Comparison of ENCODE assay signal across 20 mouse cellular contexts in genomic region chr5:66376589-66377270, GRCm38 (mm10).
DNase-seq lines count a peak whose midpoint lies in the region; ATAC-seq and TF ChIP-seq lines count a peak whose summit lies in the region.
"Had no signal": no experiment of that assay in that cellular context is flagged by ENCODE, and none has a peak within 500 bp of the region (broad histone marks: within the 10 kb centered on the region; RNA-seq: fewer than 3 reads in every experiment).

No protein-coding gene starts in this region.

- no peaks in the 10 kb centered on the region for H3K27me3 ChIP-seq in Patski
- no peaks in the 10 kb centered on the region for H3K27me3 ChIP-seq in stomach, embryonic 16.5 days (ENCODE audit: control insufficient read depth, insufficient read depth, low read length)
- H3K27me3 ChIP-seq: CH12.LX; embryonic facial prominence, embryonic 13.5 days had no signal

- peak; percentile 76 for ATAC-seq in Patski
- no peak for ATAC-seq in stomach, embryonic 16.5 days (ENCODE audit: insufficient read depth, low FRiP score)
- ATAC-seq: liver, postnatal 0 days had no signal

- WGBS in stomach, embryonic 16.5 days: 63% methylated on average over 14 of the region's 14 CpGs

- H3K4me2 ChIP-seq in stomach, embryonic 16.5 days (ENCODE audit: low read depth, low read length): no peak overlapping the region
- H3K4me2 ChIP-seq: embryonic facial prominence, embryonic 13.5 days had no signal

- no peak for TF ChIP-seq CTCF in Patski (IDR thresholded peaks at IDR 0.05)

- H3K27ac ChIP-seq in stomach, embryonic 16.5 days (ENCODE audit: low read length): peak overlapping the region; percentile 38; the same call in 1 of the 2 replicates
- H3K27ac ChIP-seq: embryonic facial prominence, embryonic 13.5 days; forebrain, embryonic 10.5 days; hindbrain, embryonic 10.5 days; macrophage had no signal

- in situ Hi-C loops in Patski (cut with MboI; ENCODE audit: low pct_unique_long_range_greater_than_20kb): loop anchor here (25.0 kb wide), 1 partner anchor 236 kb away; the partner anchor contains the start of gene Apbb2

- 0 out of 2 replicates have a peak, but pooled peaks cover 3% of the 10 kb centered on the region for H3K4me1 ChIP-seq in stomach, embryonic 16.5 days (ENCODE audit: control insufficient read depth, insufficient read depth, low read length)
- H3K4me1 ChIP-seq: embryonic facial prominence, embryonic 13.5 days had no signal

- POLR2A ChIA-PET in Patski (lab: Charles Lee): no interaction called here

- H3K4me3 ChIP-seq in stomach, embryonic 16.5 days (replicated peaks; ENCODE audit: low read length): no peak overlapping the region
- H3K4me3 ChIP-seq: embryonic facial prominence, embryonic 13.5 days; forebrain, embryonic 10.5 days; hindbrain, embryonic 10.5 days had no signal

- H3K36me3 ChIP-seq in stomach, embryonic 16.5 days (ENCODE audit: control insufficient read depth, insufficient read depth, low read length): no peaks in the 10 kb centered on the region
- H3K36me3 ChIP-seq: forebrain, embryonic 10.5 days; hindbrain, embryonic 10.5 days had no signal

- CTCF ChIA-PET in Patski (lab: Charles Lee): interaction anchor here (0.8 to 2.5 kb wide), 3 partner anchors 8 to 241 kb away, joined by 3 to 14 read pairs (median 4); no protein-coding TSS in a partner anchor

- H3K9ac ChIP-seq in stomach, embryonic 16.5 days (ENCODE audit: low read length): no peak overlapping the region; the same call in 1 of the 2 replicates
- H3K9ac ChIP-seq: embryonic facial prominence, embryonic 13.5 days; liver, postnatal 0 days had no signal

- peak; percentile 10 for DNase-seq in lung, postnatal 10 days
- no peak for DNase-seq in lung, postnatal 25 days (ENCODE audit: low spot score)
- no peak for DNase-seq in Patski (ENCODE audit: low read depth, low spot score)
- peak; percentile 37 for DNase-seq in adrenal gland, postnatal 25 days
- no peak for DNase-seq in layer of hippocampus, postnatal 36 days
- no peak for DNase-seq in B cell, adult 2 months
- DNase-seq: cerebellum, adult 2 months; heart, adult 11 months; kidney, adult 18-20 months; kidney, postnatal 10 days; liver; liver, postnatal 0 days; midbrain, embryonic 14.5 days; retina, postnatal 1 day had no signal

- no peaks in the 10 kb centered on the region for H3K9me3 ChIP-seq in stomach, embryonic 16.5 days (replicated peaks; ENCODE audit: control insufficient read depth, low read length)
- H3K9me3 ChIP-seq: embryonic facial prominence, embryonic 13.5 days; forebrain, embryonic 10.5 days; hindbrain, embryonic 10.5 days had no signal

Comparison
In these comparisons a context has a peak if more than half of its experiments do, and no peak if none do; other contexts are left out.
1. DNase-seq: peak in lung, postnatal 10 days (single experiment) and adrenal gland, postnatal 25 days (single experiment); none in lung, postnatal 25 days (single experiment), Patski (single experiment), layer of hippocampus, postnatal 36 days (0 of 2) and B cell, adult 2 months (0 of 2).